Mouse (Mus musculus) bone marrow macrophage, adult 2 months (primary cell): Measurements from ENCODE around the gene Uqcc1.

Experiments
- CTCF ChIP-seq: IDR thresholded peaks from 2 replicates; pipeline ENCODE4 v1.5.1; 2012; ENCODE audit warnings: low read depth, mild to moderate bottlenecking, low read length, moderate library complexity
- POLR2A ChIP-seq: IDR thresholded peaks from 2 replicates; pipeline ENCODE4 v1.6.1; 2012; ENCODE audit warnings: mild to moderate bottlenecking, low read depth, low read length, borderline replicate concordance

- no peak for TF ChIP-seq CTCF
- TF ChIP-seq POLR2A, result no peak
Measured at GRCm38 (mm10) chr2:155961862-155962261, 31.8 kb upstream of the Uqcc1 start.
